In the genomic region with DNA sequence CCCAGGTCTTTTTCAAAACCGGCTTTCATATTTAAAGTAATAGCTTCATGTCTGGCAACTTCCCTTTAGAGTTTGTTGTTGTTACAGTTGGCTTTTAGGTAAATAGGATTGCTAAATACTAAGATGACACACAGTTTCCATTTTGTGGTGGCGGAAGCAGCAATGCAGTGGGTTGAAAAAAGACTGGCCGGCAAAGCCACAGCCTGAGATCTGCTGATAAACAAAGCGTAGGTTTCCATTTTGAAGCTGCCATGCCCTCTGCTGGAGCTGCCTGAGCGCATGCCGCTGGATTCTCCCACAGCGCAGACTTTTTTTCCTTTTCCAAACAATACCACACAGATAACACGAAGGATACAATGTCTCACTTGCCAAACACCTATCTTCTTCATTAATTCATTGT, we compare ENCODE assay signal across 7 mouse cellular contexts. TPM values are rescaled to one million over a fixed set of nuclear protein-coding genes. Genes with fewer than 3 reads are reported as not detected.
A peak's percentile ranks its signal among the peaks of the same experiment; 100 is the strongest.
DNase-seq lines count a peak whose midpoint lies in the region; ATAC-seq lines count a peak whose summit lies in the region.

No protein-coding gene starts in this region.

- no peak for ATAC-seq in intestine, embryonic 16.5 days
- ATAC-seq in midbrain, embryonic 11.5 days (ENCODE audit: low FRiP score), result peak; percentile 25; the same call in 1 of the 2 replicates

- H3K27me3 ChIP-seq in intestine, embryonic 16.5 days (replicated peaks; ENCODE audit: control insufficient read depth, insufficient read depth, low read length), result no peaks in the 10 kb centered on the region
- H3K27me3 ChIP-seq in midbrain, embryonic 11.5 days (ENCODE audit: control insufficient read depth, insufficient read depth, low read length), result no peaks in the 10 kb centered on the region

- H3K9me3 ChIP-seq in intestine, embryonic 16.5 days (ENCODE audit: control insufficient read depth, low read length), result no peaks in the 10 kb centered on the region
- no peaks in the 10 kb centered on the region for H3K9me3 ChIP-seq in midbrain, embryonic 11.5 days (ENCODE audit: control insufficient read depth, low read length)

- no peak overlapping the region for H3K27ac ChIP-seq in intestine, embryonic 16.5 days (ENCODE audit: low read length)
- no peak overlapping the region for H3K27ac ChIP-seq in midbrain, embryonic 11.5 days (ENCODE audit: low read depth, low read length)

- intact Hi-C loops in gastrocnemius, postnatal 36 days (cut with DNase I), result loop anchor here (2.0 kb wide), 1 partner anchor 192 kb away; no protein-coding TSS in a partner anchor
- intact Hi-C loops in left cerebral cortex, postnatal 4 days (cut with DNase I), result loop anchor here (5.0 to 10.0 kb wide), 3 partner anchors 158 to 371 kb away; no protein-coding TSS in a partner anchor

- peaks cover 4% of the 10 kb centered on the region; the same call in 1 of the 2 replicates for H3K4me1 ChIP-seq in intestine, embryonic 16.5 days (ENCODE audit: control insufficient read depth, insufficient read depth, low read length)
- peaks cover 12% of the 10 kb centered on the region for H3K4me1 ChIP-seq in midbrain, embryonic 11.5 days (ENCODE audit: control insufficient read depth, insufficient read depth, low read length)

- H3K4me2 ChIP-seq in intestine, embryonic 16.5 days (ENCODE audit: low read depth, low read length), result peak overlapping the region; percentile 38
- H3K4me2 ChIP-seq in midbrain, embryonic 11.5 days, result peak overlapping the region; percentile 37

- peak overlapping the region; percentile 19; the same call in 1 of the 2 replicates for H3K4me3 ChIP-seq in intestine, embryonic 16.5 days (ENCODE audit: low read length)
- H3K4me3 ChIP-seq in midbrain, embryonic 11.5 days (ENCODE audit: low read depth, low read length), result no peak overlapping the region

- no peak overlapping the region for H3K9ac ChIP-seq in intestine, embryonic 16.5 days (ENCODE audit: low read depth, low read length)
- H3K9ac ChIP-seq in midbrain, embryonic 11.5 days (ENCODE audit: low read length), result peak overlapping the region; percentile 30; the same call in 1 of the 2 replicates

- WGBS in intestine, embryonic 16.5 days, result under 1% methylated on average over 8 of the region's 8 CpGs
- WGBS in midbrain, embryonic 11.5 days, result 2% methylated on average over 8 of the region's 8 CpGs

- H3K36me3 ChIP-seq in intestine, embryonic 16.5 days (ENCODE audit: control insufficient read depth, insufficient read depth, low read length), result no peaks in the 10 kb centered on the region
- no peaks in the 10 kb centered on the region for H3K36me3 ChIP-seq in midbrain, embryonic 11.5 days (ENCODE audit: control insufficient read depth, insufficient read depth, low read length)

- peak; percentile 61 for DNase-seq in adrenal gland, adult 18-20 months (ENCODE audit: low spot score in 2 of 2)
- peak; percentile 82 for DNase-seq in embryo, embryonic 10.5 days (ENCODE audit: low spot score)
- peak; percentile 51 to 53 for DNase-seq in gastrocnemius, postnatal 36 days
- DNase-seq in left cerebral cortex, postnatal 4 days, result peak; percentile 75
- peak; percentile 95 for DNase-seq in midbrain, embryonic 11.5 days (ENCODE audit: low spot score, missing footprints)
- peak; percentile 35 for DNase-seq in spleen, adult 12 weeks (ENCODE audit: low spot score)

RNA-seq across cellular contexts. Expression of gene Rgs2, which starts 2.6 kb away (rescaled TPM):
- 100 to 1,000 TPM; 210 to 229 TPM for total RNA-seq in adrenal gland, adult 18-20 months (2021)
- total RNA-seq in gastrocnemius, postnatal 36 days (2021), result 1 to 10 TPM; 6.9 to 7.9 TPM
- 46.9 and 50.0 TPM in 2 replicates for polyA plus RNA-seq in intestine, embryonic 16.5 days (2015; fragmentation: Nextera tagmentation; extraction: Ambion mirVana)
- total RNA-seq in left cerebral cortex, postnatal 4 days (2021), result 10 to 100 TPM; 45.0 to 48.4 TPM
- polyA plus RNA-seq in midbrain, embryonic 11.5 days (2014; fragmentation: Nextera tagmentation; extraction: Ambion mirVana), result 83.6 and 90.7 TPM in 2 replicates

Comparison
In these comparisons a context has a peak if more than half of its experiments do, and no peak if none do; other contexts are left out.
1. DNase-seq: peak in every context shown above with its lines; median percentile 95 in midbrain, embryonic 11.5 days; 82 in embryo, embryonic 10.5 days; 75 in left cerebral cortex, postnatal 4 days; 61 in adrenal gland, adult 18-20 months; 52 in gastrocnemius, postnatal 36 days; 35 in spleen, adult 12 weeks.
2. RNA of gene Rgs2, which starts 2.6 kb away (total RNA-seq): 210 to 229 TPM in adrenal gland, adult 18-20 months and 45.0 to 48.4 TPM in left cerebral cortex, postnatal 4 days; 6.9 to 7.9 TPM in gastrocnemius, postnatal 36 days; every median in the first group is over 4 times any median in the second.